Mouse (Mus musculus) heart, adult 2 months (tissue): ENCODE measurements around the gene Tlk2.

Experiments
- CTCF ChIP-seq: fragments of 200-600 bp; IDR thresholded peaks from 2 replicates; pipeline ENCODE4 v1.8.1; 2022; ENCODE audit warnings: antibody characterized with exemption, mild to moderate bottlenecking, moderate library complexity
- EP300 ChIP-seq: fragments of 200-500 bp; IDR thresholded peaks from 2 replicates; pipeline ENCODE4 v1.6.1; 2011; ENCODE audit warnings: low read depth, low read length, control low read depth; ENCODE audit not compliant: insufficient read depth
- POLR2A ChIP-seq: fragments of 200-500 bp; IDR thresholded peaks from 2 replicates; pipeline ENCODE4 v1.6.1; 2011; ENCODE audit warnings: mild to moderate bottlenecking, low read depth, low read length, control low read depth; ENCODE audit not compliant: insufficient read depth

DNA sequence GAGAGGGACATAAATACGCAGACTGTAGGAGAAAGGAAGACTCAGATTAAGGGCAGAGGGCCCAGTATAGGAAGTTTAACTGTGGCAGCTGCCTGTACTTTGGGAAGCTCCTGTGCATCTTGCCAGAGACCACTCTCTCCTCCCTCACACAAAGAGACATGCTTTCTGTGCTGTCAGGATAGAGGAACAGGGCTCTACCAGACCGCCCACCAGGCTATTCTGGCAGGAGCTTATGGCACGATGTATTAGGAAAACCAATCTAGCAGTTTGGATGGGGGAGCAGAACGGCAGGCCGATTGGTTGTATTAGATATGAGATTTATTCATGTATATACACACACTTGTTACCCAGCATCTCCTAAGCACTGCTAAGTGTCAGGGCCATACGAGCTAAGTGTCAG, 139.2 kb downstream of the Tlk2 start:
- TF ChIP-seq CTCF (no peak), POLR2A (no peak), EP300 (no peak)
